Mouse (Mus musculus) erythroblast, embryonic 14.5 days (primary cell): ENCODE data around the gene Ism1.

Experiments
- GATA1 ChIP-seq: IDR thresholded peaks from 2 replicates; pipeline ENCODE4 v1.6.1; 2012; ENCODE audit warnings: low read length, inconsistent platforms, mixed read lengths
- TAL1 ChIP-seq: IDR thresholded peaks from 3 replicates; pipeline ENCODE4 v1.6.1; 2012; ENCODE audit warnings: low read length, inconsistent platforms, mixed read lengths

DNA sequence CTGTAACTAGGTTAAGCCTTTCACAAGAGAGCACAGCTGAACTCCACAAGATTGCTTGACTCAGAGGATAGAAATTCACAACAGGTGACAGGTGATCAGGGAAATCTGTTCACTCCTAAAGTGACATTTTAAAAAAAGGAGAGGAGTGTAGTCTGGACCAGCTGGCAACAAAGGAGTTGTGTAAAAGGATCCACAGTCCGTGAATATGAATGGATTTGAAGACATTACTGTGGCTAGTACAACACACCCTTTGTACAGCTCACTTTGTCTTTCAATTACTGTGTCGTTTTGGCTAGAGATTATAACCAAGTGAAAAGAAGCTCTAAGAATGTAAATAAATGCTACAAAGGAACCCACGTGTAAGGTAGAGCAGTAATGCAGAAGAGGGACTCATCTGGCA is 33.7 kb downstream of the Ism1 start:
- no peak for TF ChIP-seq GATA1
- no peak for TF ChIP-seq TAL1
